Mouse (Mus musculus): ENCODE measurements around the gene Nr2f2.

Nr2f2 gene

DNA sequence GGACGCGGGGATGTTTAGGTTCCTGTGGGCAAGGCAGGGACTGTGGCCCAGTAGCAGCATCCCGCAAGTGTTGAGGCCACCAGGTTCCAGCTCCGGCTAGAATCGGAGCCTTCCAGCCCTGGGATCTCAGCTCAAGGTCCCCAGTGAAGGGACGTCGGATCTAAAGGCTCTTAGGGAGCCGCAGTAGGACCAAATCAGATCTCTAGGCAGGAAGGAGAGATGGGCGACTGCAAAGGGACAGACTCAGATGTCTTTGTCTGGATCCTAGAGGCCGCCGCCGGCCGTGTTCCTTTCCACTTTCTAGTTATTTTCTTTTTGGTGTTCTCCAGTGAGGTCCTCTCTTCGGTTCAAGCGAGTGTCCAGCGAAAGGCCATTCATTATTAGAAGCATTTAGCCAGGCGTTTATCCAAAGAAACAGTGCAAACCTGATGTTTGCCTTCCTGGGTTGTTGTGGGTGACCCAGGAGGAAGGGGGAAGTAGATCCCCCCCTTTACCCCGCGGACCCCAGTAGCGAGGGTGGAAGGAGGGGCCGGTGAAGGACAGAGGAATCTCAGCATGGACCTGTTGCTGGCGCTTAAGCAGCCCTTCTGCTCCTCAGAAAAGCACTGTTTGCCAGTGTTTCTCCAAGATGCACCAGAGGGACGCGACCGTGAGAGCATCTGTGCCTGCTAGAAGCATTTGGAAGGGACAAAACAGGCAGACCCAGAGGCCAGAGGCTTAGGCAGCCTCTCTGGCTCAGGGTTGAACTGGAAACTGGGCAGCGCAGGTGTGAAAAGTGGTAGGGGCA lies 34.3 kb downstream of the Nr2f2 start:
- no peak for DNase-seq (ENCODE audit: low read depth, low spot score)

GRCm38 (mm10) chr7:70331243-70332063 lies 35.1 kb downstream of the Nr2f2 start:
- DNase-seq (ENCODE audit: low read depth, low spot score), result no peak

DNA sequence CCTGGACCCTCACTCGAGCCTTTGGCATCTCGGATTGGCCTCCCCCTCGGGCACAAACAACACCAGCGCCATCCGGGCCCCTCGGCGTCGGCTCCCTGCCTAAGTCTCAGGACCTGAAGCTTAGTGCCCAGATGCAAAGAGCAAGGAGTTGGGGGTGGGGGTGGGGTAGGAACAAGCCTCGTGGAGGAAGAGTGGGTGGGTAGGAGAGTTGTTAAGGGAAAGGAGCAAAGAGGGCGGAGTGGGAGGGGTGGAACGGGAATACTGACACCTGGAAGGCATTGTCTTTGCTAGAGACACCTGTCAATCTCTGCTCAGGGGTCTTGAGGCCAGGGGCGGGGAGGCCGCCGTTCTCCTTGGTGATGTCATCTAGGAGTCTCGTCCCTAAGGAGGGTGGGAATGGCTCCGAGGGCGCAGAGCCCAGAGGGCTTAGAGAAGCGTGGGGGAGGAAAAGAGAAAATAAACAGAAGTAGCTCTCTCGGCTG lies 35.7 kb downstream of the Nr2f2 start:
- DNase-seq (ENCODE audit: low read depth, low spot score), result no peak

GRCm38 (mm10) chr7:70330207-70330562 lies 36.4 kb downstream of the Nr2f2 start:
- no peak for DNase-seq (ENCODE audit: low read depth, low spot score)

DNA sequence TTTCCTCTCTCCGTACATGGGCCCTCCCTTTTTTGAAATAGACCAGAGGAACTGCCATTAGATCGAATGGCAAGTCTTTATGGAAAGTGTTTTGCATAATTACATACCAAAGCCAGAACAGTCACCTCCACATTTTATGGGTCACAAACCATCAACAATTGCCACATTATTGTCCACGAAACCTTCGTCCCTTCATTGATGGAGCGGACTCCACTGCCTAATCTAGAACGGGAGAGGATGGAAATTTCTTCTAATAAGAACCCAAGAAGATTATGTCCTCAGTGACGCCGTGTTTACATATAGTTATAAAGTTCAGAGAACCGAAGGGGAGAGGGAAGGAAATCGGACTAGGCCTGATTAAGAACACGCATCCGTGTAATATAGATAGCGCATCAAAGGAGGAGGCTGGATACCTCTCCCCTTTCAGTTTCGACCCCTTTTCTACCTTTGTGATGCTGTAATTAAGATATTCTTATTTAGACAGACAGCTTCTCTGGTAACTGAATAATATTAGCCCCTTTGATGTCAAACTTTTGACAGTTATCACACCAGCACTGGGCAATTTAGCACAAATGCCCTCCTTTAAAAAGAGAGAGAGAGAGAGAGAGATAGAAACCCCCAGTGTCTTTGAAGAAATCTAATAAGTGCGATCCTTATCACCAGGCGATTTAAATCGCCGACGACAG lies 36.9 kb downstream of the Nr2f2 start:
- DNase-seq (ENCODE audit: low read depth, low spot score), result no peak

GRCm38 (mm10) chr7:70329037-70329516 lies 37.5 kb downstream of the Nr2f2 start:
- DNase-seq (ENCODE audit: low read depth, low spot score), result no peak

DNA sequence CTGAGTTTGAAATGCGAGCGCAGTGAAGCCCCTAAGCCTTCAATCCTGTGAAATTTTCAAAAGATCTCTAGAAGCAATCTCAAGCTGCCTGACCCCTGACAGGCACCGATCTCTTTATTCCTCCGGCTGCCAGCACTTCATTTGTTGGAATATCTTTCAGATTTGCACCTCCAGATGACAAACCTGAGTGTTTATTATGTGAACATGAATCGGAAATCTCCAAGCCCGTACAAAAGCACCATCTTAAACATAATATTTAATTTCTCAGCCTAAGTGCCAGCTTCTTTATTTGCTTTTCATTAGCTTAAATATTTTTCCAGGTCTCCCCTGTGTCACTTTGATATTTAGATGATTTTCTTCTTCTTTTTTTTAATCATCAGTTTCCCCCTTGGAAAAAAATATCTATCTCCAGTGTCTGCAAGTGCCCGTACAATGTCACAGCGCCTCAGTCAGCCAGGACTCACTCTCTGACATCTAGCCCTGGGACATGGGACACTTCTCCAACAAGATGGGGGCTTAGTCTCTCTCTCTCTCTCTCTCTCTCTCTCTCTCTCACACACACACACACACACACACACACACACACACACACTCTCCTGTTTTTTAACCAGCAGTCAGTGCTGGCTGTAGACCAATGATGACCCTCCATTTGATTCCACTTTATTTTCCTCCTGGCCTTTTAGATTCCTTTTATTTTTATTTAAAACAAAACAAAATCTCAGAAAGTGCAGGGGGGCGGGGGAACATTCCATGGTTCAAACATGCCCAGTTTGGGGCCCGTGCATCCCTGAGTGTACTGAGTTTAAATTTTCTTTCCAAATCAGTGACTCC lies 38.1 kb downstream of the Nr2f2 start:
- DNase-seq (ENCODE audit: low read depth, low spot score), result no peak

DNA sequence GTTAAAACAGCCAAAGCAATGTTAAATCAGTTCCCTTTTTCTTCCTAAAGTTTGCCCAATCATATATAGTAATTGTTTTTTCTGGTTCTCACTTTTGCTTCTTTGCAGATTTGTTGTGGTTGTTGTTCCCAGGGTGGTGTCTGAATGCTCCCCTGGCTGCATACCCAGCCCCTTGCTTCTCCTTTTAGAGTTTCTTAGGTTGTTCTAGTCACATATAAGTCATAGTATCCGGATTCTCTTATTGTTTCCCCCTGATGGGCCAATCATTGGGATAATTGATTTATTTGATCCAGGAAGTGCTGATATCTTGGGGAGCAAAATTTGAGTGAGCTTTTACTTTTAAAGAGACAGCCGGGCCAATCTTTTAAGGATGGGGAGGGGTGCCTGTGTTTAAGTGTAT lies 39.3 kb downstream of the Nr2f2 start:
- DNase-seq (ENCODE audit: low read depth, low spot score), result no peak

GRCm38 (mm10) chr7:70326176-70327035 lies 40.1 kb downstream of the Nr2f2 start:
- no peak for DNase-seq (ENCODE audit: low read depth, low spot score)

DNA sequence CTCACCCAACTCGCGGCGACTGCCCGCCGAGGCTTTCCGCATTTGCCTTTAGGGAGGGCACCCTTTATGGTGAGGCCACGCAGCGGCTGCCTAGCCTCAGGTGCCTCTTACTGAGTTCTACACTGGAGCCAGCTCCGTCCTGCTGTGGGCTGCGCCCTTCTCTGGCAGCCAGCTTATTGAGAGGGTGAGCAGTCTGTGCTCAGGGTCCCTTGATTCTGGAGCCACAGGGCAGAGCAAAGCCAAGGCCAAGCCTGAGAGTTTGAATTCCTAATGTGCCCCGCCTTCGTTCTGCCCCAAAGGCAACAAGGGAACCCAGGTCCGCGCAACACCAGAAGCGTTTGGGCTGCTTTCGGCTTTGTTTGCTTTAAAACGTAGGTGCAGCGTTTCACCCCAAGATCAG lies 41.2 kb downstream of the Nr2f2 start:
- DNase-seq (ENCODE audit: low read depth, low spot score), result no peak

DNA sequence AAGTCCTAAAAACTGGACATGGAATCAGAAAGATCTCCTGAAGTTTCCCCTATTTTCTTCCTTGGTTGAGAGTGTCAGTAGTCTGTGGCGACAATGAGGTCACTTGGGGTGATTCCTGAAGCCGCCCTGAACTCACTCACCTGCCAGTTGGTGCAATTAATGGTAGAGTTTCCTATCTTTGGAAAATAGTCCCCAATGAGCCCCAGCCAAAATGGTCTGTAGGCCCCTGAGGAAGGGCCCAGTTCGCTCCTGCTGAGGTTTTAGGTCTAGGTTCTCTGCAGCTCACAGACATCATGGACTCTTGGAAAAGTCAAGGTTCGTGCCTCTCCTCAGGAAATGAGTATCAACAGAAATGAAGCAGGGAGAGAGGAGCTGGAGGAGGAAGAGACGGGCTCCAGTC lies 42.0 kb downstream of the Nr2f2 start:
- no peak for DNase-seq (ENCODE audit: low read depth, low spot score)

DNA sequence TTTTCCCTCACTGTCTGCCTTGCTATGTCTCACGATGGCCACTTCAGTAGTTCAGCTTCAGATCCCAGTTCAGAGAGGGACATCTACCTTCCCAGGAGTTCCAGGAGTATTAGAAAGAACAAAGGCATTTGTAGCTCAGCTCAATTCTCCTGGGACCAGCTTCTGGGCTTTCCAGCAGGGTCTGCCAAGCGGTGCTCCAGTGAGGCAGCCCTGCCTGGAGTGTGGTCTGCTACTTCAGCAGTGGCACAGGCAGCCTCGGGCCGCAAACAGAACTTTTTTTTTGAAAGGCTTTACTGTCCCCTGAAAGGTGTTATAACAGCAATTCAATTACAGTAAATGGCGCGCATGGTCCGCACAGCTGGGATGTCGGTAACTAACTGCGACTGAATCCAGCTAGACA lies 42.5 kb downstream of the Nr2f2 start:
- DNase-seq (ENCODE audit: low read depth, low spot score), result no peak

GRCm38 (mm10) chr7:70305716-70306115 lies 60.8 kb downstream of the Nr2f2 start:
- DNase-seq (ENCODE audit: low read depth, low spot score), result no peak

DNA sequence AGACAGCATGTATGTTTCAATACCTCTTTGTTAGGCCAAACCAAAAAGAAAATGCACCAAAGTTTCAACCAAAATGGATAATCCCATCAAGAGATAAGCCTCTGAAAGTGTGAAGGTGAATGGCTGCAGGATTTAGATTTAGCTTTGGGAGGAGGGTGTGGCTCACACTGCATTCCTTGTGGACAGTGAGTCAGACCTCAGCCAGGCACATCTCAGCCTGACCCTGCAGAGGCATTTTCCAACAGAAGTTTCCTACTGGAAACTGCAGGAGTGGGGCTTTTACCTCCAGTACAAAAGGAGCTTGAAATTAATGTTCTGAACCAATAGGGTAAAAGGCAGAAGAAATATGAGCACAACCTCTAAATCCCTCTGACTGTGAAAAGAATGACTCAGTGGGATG lies 62.1 kb downstream of the Nr2f2 start:
- no peak for DNase-seq (ENCODE audit: low read depth, low spot score)

All from telencephalon, adult 2 months (tissue).